ENCODE assay signal across 7 mouse cellular contexts in the genomic region with DNA sequence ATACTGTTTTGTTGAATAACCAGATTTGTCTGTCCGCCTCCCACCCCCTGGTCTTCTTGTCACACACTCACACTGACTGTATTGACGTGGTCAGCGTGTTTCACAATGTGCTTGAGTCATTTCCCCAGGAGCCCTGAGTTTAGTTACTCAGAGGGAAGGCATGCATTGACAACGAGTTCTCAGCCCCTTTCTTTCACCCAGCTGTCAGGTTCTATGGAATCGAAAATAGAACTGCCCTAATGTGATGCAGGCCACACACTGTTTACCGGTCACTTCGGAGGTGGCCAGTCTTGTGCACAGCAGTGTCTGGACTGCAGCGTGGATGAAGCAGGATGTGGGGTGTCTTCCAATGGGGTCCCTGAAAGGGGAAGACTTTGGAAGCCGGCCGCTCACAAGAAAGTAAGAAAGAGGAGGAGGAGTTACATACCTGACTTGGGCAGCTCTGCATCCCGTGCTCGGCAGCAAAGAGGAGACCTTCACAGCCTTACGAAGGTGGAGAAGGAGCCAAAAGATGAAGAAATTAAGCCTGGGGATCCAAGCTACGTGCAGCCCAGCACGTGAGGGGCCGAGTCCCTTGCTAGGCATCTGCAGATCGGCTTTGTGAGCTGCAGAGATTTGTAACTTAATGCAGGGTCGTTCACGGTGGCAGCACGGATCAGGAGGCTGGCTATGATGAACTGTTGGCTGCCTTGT. TPM values are rescaled to one million over a fixed set of nuclear protein-coding genes. Genes with fewer than 3 reads are reported as not detected.
A peak's percentile ranks its signal among the peaks of the same experiment; 100 is the strongest.
DNase-seq lines count a peak whose midpoint lies in the region; ATAC-seq and TF ChIP-seq lines count a peak whose summit lies in the region.

No protein-coding gene starts in this region.

- peak; percentile 72 for DNase-seq in embryo, embryonic 10 days (ENCODE audit: low spot score)
- DNase-seq in gastrocnemius, adult 2 months, result peak; percentile 58
- DNase-seq in hindbrain, embryonic 14.5 days (ENCODE audit: low spot score), result no peak
- no peak for DNase-seq in thymus, postnatal 14 days
- no peak for DNase-seq in layer of hippocampus, adult 9-10 months (ENCODE audit: low spot score)

- intact Hi-C loops in gastrocnemius, adult 2 months (cut with DNase I), result no loop called here

- no peaks in the 10 kb centered on the region for H3K9me3 ChIP-seq in hindbrain, embryonic 14.5 days (ENCODE audit: control insufficient read depth, low read length)
- no peaks in the 10 kb centered on the region for H3K9me3 ChIP-seq in liver, embryonic 16.5 days (replicated peaks; ENCODE audit: control insufficient read depth, low read length)
- no peaks in the 10 kb centered on the region for H3K9me3 ChIP-seq in neural tube, embryonic 13.5 days

- no peaks in the 10 kb centered on the region for H3K27me3 ChIP-seq in hindbrain, embryonic 14.5 days (ENCODE audit: control insufficient read depth, insufficient read depth, low read length)
- no peaks in the 10 kb centered on the region for H3K27me3 ChIP-seq in liver, embryonic 16.5 days (ENCODE audit: control insufficient read depth, insufficient read depth, low read depth, low read length)
- H3K27me3 ChIP-seq in neural tube, embryonic 13.5 days, result no peaks in the 10 kb centered on the region

- peak overlapping the region; percentile 97 for H3K27ac ChIP-seq in gastrocnemius, adult 2 months
- H3K27ac ChIP-seq in hindbrain, embryonic 14.5 days, result peak overlapping the region; percentile 3
- no peak overlapping the region for H3K27ac ChIP-seq in liver, embryonic 16.5 days (ENCODE audit: low read length)
- H3K27ac ChIP-seq in neural tube, embryonic 13.5 days (replicated peaks), result peak overlapping the region; percentile 55

- no peak for ATAC-seq in hindbrain, embryonic 14.5 days (ENCODE audit: low FRiP score)
- no peak for ATAC-seq in liver, embryonic 16.5 days (ENCODE audit: low read depth)
- no peak; the same call in 1 of the 2 replicates for ATAC-seq in neural tube, embryonic 13.5 days (ENCODE audit: low read depth)

- 0 out of 2 replicates have a peak overlapping the region, but pooled peaks have one; percentile 4 for H3K9ac ChIP-seq in hindbrain, embryonic 14.5 days
- H3K9ac ChIP-seq in liver, embryonic 16.5 days (ENCODE audit: low read depth, low read length), result no peak overlapping the region
- peak overlapping the region; percentile 52 for H3K9ac ChIP-seq in neural tube, embryonic 13.5 days

- H3K4me1 ChIP-seq in hindbrain, embryonic 14.5 days (replicated peaks; ENCODE audit: control insufficient read depth, insufficient read depth, low read length), result peaks cover 19% of the 10 kb centered on the region
- H3K4me1 ChIP-seq in liver, embryonic 16.5 days (ENCODE audit: control insufficient read depth, low read depth, low read length), result no peaks in the 10 kb centered on the region; the same call in 1 of the 2 replicates
- H3K4me1 ChIP-seq in neural tube, embryonic 13.5 days (replicated peaks), result peaks cover 28% of the 10 kb centered on the region

- H3K4me2 ChIP-seq in hindbrain, embryonic 14.5 days (replicated peaks), result peak overlapping the region; percentile 49
- H3K4me2 ChIP-seq in liver, embryonic 16.5 days (ENCODE audit: low read depth, low read length), result peak overlapping the region; percentile 17; the same call in 1 of the 2 replicates
- peak overlapping the region; percentile 52 for H3K4me2 ChIP-seq in neural tube, embryonic 13.5 days

- H3K4me3 ChIP-seq in gastrocnemius, adult 2 months, result peak overlapping the region; percentile 79
- H3K4me3 ChIP-seq in hindbrain, embryonic 14.5 days (replicated peaks; ENCODE audit: low read length), result peak overlapping the region; percentile 11
- H3K4me3 ChIP-seq in liver, embryonic 16.5 days (ENCODE audit: low read depth, low read length), result no peak overlapping the region
- H3K4me3 ChIP-seq in neural tube, embryonic 13.5 days, result peak overlapping the region; percentile 17

- H3K36me3 ChIP-seq in hindbrain, embryonic 14.5 days (replicated peaks; ENCODE audit: control insufficient read depth, insufficient read depth), result no peaks in the 10 kb centered on the region
- no peaks in the 10 kb centered on the region for H3K36me3 ChIP-seq in liver, embryonic 16.5 days (ENCODE audit: control insufficient read depth, insufficient read depth)
- H3K36me3 ChIP-seq in neural tube, embryonic 13.5 days, result no peaks in the 10 kb centered on the region

- TF ChIP-seq CTCF in gastrocnemius, adult 2 months (IDR thresholded peaks at IDR 0.05), result no peak

- 6% methylated on average over 20 of the region's 20 CpGs for WGBS in hindbrain, embryonic 14.5 days
- WGBS in liver, embryonic 16.5 days (ENCODE audit: insufficient replicate concordance), result 41% methylated on average over 20 of the region's 20 CpGs
- whole genome bisulfite sequencing in neural tube, embryonic 13.5 days, result 9% methylated on average over 20 of the region's 20 CpGs

RNA-seq across cellular contexts. Expression of gene Uaca, which starts 43.3 kb away (rescaled TPM):
- total RNA-seq in gastrocnemius, adult 2 months (2021), result 100 to 1,000 TPM; 119 to 145 TPM
- polyA plus RNA-seq in hindbrain, embryonic 14.5 days (2014; fragmentation: Nextera tagmentation; extraction: Ambion mirVana), result 13.2 and 15.2 TPM in 2 replicates
- polyA plus RNA-seq in liver, embryonic 16.5 days (2015; fragmentation: Nextera tagmentation; extraction: Ambion mirVana), result 3.0 and 3.1 TPM in 2 replicates
- 26.0 and 29.4 TPM in 2 replicates for polyA plus RNA-seq in neural tube, embryonic 13.5 days (2015; fragmentation: Nextera tagmentation; extraction: Ambion mirVana)

Comparison
In these comparisons a context has a peak if more than half of its experiments do, and no peak if none do; other contexts are left out.
1. DNase-seq: peak in embryo, embryonic 10 days (single experiment) and gastrocnemius, adult 2 months (single experiment); none in hindbrain, embryonic 14.5 days (single experiment), thymus, postnatal 14 days (single experiment) and layer of hippocampus, adult 9-10 months (single experiment).
2. Peak in every context shown above with its lines, with median percentiles within 50 percentile points of each other: H3K4me2 ChIP-seq.